Mouse (Mus musculus): ENCODE results near the gene AC109138.7.

DNA sequence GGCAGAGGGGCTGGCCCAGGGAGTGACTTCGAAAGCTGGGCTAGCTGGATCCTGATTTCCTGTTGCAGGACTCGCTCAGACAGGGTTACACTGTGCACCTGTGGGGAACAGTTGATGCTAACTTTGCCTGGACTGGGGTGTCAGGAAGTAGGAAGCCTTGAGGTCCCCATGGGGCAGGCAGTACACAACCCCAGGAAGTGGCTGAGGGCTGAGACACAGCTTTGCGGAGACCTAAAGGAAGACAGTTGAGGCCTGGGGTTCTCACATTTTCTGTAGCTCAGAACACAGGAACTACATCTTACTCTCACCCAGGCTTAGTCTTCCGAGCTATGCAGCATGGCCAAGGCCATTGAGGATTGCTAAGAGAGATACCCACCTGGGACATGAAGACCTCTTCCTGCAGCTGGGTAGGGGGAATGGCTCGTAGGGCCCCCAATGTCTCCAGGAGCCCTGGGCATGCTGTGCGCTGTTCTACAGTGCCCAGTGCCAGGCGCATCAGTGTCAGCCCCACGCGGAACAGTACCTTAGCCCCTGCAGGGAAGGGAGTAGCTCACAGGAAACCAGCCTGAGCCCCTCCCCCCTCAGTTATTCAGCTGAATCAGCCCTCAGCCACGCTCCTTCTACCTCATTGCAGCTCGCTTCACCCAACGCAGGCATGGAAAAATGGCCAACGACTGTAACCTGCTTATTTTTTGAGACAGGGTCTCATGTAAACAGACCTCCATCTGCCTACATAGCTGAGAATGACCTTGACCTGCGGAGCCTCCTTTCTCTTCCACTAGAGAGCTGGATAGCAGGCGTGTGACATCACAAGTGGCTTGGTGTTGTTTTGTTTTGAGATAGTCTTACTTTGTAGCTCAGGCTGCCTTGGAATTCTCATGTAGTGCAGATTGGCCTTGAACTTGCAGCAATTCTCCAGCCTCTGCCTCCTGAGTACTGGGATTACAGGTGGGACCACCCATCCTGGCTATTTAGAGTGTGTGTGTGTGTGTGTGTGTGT lies 28.9 kb upstream of the AC109138.7 start:
- TF ChIP-seq SMC3 (IDR thresholded peaks at IDR 0.05; ENCODE audit: low read depth, low read length) (no peak), CTCF (conservative IDR thresholded peaks at IDR 0.05 in 1 of 2, IDR thresholded peaks at IDR 0.05 in 1 of 2; ENCODE audit: low read depth in 2 of 2, low read length in 2 of 2) (no peak), MAX (IDR thresholded peaks at IDR 0.05; ENCODE audit: low read length) (no peak), TCF12 (IDR thresholded peaks at IDR 0.05; ENCODE audit: low read depth, low read length) (no peak), GABPA (IDR thresholded peaks at IDR 0.05; ENCODE audit: insufficient replicate concordance, low read depth, low read length) (no peak), CHD2 (IDR thresholded peaks at IDR 0.05; ENCODE audit: low read length) (no peak), IRF4 (IDR thresholded peaks at IDR 0.05; ENCODE audit: low read depth, low read length) (no peak), EP300 (IDR thresholded peaks at IDR 0.05; ENCODE audit: low read length) (no peak; the same call in 1 of the 2 replicates)
